8 mouse cellular contexts compared by ENCODE assay signal in the genomic region with DNA sequence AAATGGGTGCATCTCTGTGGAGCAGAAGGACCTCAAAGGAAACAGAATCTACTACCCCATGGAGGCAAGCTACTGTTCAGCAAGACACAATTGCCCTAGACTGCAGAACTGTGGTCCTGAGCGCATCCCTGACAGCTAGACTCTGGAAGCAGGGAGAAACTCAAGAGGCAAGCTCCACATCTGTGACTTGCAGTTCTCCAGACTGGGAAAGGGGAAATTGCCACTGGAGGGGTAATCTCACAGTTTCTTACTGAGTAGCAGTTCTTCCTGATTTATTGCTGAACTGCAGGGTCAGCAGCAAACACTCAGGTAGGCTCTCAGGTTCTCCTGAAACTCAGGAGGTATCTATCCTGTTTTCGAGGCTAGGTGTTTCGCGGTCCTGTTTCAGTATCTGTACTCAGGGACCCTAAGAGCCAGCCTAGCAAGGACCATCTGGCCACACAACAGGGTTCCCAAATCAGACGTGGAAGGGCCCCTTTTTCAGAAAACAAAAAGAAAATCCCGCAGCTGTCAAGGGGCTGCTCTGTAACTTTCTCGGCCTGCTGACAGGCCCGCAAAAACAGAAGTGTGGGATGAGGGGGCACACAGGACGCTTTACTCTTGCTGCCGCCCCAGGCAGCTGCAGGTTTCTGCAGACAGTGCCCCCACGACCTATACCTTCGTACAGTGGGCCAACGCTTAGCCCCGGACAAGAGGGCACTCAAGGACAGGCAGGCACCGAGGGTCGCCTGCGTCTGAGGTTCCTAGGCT. TPM values are rescaled to one million over a fixed set of nuclear protein-coding genes. Genes with fewer than 3 reads are reported as not detected.
DNase-seq lines count a peak whose midpoint lies in the region; ATAC-seq and TF ChIP-seq lines count a peak whose summit lies in the region.

No protein-coding gene starts in this region.

- no peak for TF ChIP-seq RAD21 in CH12.LX (IDR thresholded peaks at IDR 0.05; ENCODE audit: low read depth, low read length)

- H3K4me2 ChIP-seq in heart, embryonic 12.5 days, result peak overlapping the region; percentile 86
- peak overlapping the region; percentile 80 for H3K4me2 ChIP-seq in CH12.LX (ENCODE audit: insufficient read depth, low read depth, poor library complexity, severe bottlenecking)
- peak overlapping the region; percentile 81 for H3K4me2 ChIP-seq in limb, embryonic 12.5 days
- H3K4me2 ChIP-seq in neural tube, embryonic 15.5 days, result peak overlapping the region; percentile 81

- TF ChIP-seq EP300 in CH12.LX (IDR thresholded peaks at IDR 0.05; ENCODE audit: low read length), result no peak

- peaks cover 37% of the 10 kb centered on the region for H3K4me1 ChIP-seq in heart, embryonic 12.5 days (replicated peaks)
- peaks cover 11 to 46% of the 10 kb centered on the region in 2 experiments; a peak in 3 of 4 replicates for H3K4me1 ChIP-seq in CH12.LX (ENCODE audit: control insufficient read depth in 1 of 2, insufficient read depth in 2 of 2)
- peaks cover 25% of the 10 kb centered on the region for H3K4me1 ChIP-seq in limb, embryonic 12.5 days (replicated peaks)
- H3K4me1 ChIP-seq in neural tube, embryonic 15.5 days, result peaks cover 55% of the 10 kb centered on the region

- TF ChIP-seq CTCF in CH12.LX (conservative IDR thresholded peaks at IDR 0.05 in 1 of 2, IDR thresholded peaks at IDR 0.05 in 1 of 2; ENCODE audit: low read depth in 2 of 2, low read length in 2 of 2), result no peak

- no peaks in the 10 kb centered on the region for H3K9me3 ChIP-seq in heart, embryonic 12.5 days (replicated peaks)
- no peaks in the 10 kb centered on the region for H3K9me3 ChIP-seq in CH12.LX (replicated peaks; ENCODE audit: low read length)
- H3K9me3 ChIP-seq in limb, embryonic 12.5 days, result no peaks in the 10 kb centered on the region
- H3K9me3 ChIP-seq in neural tube, embryonic 15.5 days (replicated peaks), result no peaks in the 10 kb centered on the region

- dilution Hi-C loops in CH12.LX (cut with MboI; ENCODE audit: extremely low pct_ligation_motif_present, extremely low pct_unique_long_range_greater_than_20kb, low sequenced_read_pairs), result no loop called here

- H3K4me3 ChIP-seq in heart, embryonic 12.5 days, result peak overlapping the region; percentile 82
- H3K4me3 ChIP-seq in CH12.LX (replicated peaks in 1 of 3; ENCODE audit: low read depth in 2 of 3, low read length in 2 of 3, poor library complexity in 1 of 3), result peak overlapping the region; percentile 56 to 98 (median 59)
- H3K4me3 ChIP-seq in limb, embryonic 12.5 days (replicated peaks), result peak overlapping the region; percentile 82
- H3K4me3 ChIP-seq in neural tube, embryonic 15.5 days (replicated peaks), result peak overlapping the region; percentile 92

- H3K27ac ChIP-seq in heart, embryonic 12.5 days (ENCODE audit: poor library complexity, severe bottlenecking), result peak overlapping the region; percentile 83
- H3K27ac ChIP-seq in CH12.LX (ENCODE audit: insufficient read depth, low read depth), result 0 out of 2 replicates have a peak overlapping the region, but pooled peaks have one; percentile 3
- peak overlapping the region; percentile 87 for H3K27ac ChIP-seq in limb, embryonic 12.5 days
- peak overlapping the region; percentile 92 for H3K27ac ChIP-seq in neural tube, embryonic 15.5 days (replicated peaks)

- peak overlapping the region; percentile 85 for H3K9ac ChIP-seq in heart, embryonic 12.5 days
- H3K9ac ChIP-seq in CH12.LX (ENCODE audit: insufficient read depth, low read depth), result peak overlapping the region; percentile 89
- peak overlapping the region; percentile 91 for H3K9ac ChIP-seq in limb, embryonic 12.5 days (replicated peaks)
- peak overlapping the region; percentile 92 for H3K9ac ChIP-seq in neural tube, embryonic 15.5 days (replicated peaks)

- in situ Hi-C loops in CH12.LX (cut with MboI; ENCODE audit: low pct_ligation_motif_present, low pct_unique_long_range_greater_than_20kb, low sequenced_read_pairs), result no loop called here

- H3K79me2 ChIP-seq in CH12.LX (replicated peaks; ENCODE audit: control insufficient read depth, extremely low read depth, insufficient read depth, poor library complexity, severe bottlenecking), result peaks cover 4% of the 10 kb centered on the region

- no peaks in the 10 kb centered on the region for H3K27me3 ChIP-seq in heart, embryonic 12.5 days (replicated peaks)
- no peaks in the 10 kb centered on the region for H3K27me3 ChIP-seq in CH12.LX (replicated peaks)
- H3K27me3 ChIP-seq in limb, embryonic 12.5 days, result no peaks in the 10 kb centered on the region
- H3K27me3 ChIP-seq in neural tube, embryonic 15.5 days (replicated peaks), result no peaks in the 10 kb centered on the region

- no peak; the same call in 1 of the 2 replicates for ATAC-seq in heart, embryonic 12.5 days (ENCODE audit: insufficient number of reproducible peaks, low FRiP score)
- peak; percentile 36; the same call in 1 of the 2 replicates for ATAC-seq in erythroblast, adult 5-6 weeks (replicated peaks; ENCODE audit: low FRiP score, poor library complexity, severe bottlenecking)
- no peak for ATAC-seq in limb, embryonic 12.5 days (ENCODE audit: insufficient number of reproducible peaks, insufficient read depth, low FRiP score, low TSS enrichment, low read depth)
- peak; percentile 32 for ATAC-seq in neural tube, embryonic 15.5 days (ENCODE audit: low FRiP score)

- no peak for TF ChIP-seq POLR2A in CH12.LX (IDR thresholded peaks at IDR 0.05; ENCODE audit: low read depth, low read length)

- DNase-seq in heart, adult 8-10 months (ENCODE audit: low spot score), result no peak
- no peak for DNase-seq in CH12.LX (ENCODE audit: extremely low read depth)
- DNase-seq in testis, postnatal 10 days (ENCODE audit: low spot score), result no peak
- no peak for DNase-seq in layer of hippocampus, postnatal 36 days

- 12% methylated on average over 17 of the region's 17 CpGs for WGBS in heart, embryonic 12.5 days
- WGBS in limb, embryonic 12.5 days, result 13% methylated on average over 17 of the region's 17 CpGs
- 13% methylated on average over 17 of the region's 17 CpGs for WGBS in neural tube, embryonic 15.5 days

- H3K36me3 ChIP-seq in heart, embryonic 12.5 days, result peaks cover 11% of the 10 kb centered on the region
- H3K36me3 ChIP-seq in CH12.LX (replicated peaks in 1 of 2; ENCODE audit: control insufficient read depth in 1 of 2, insufficient read depth in 1 of 2, low read length in 1 of 2), result peaks cover 3 to 40% of the 10 kb centered on the region in 2 experiments
- peaks cover 10% of the 10 kb centered on the region for H3K36me3 ChIP-seq in limb, embryonic 12.5 days
- peaks cover 11% of the 10 kb centered on the region for H3K36me3 ChIP-seq in neural tube, embryonic 15.5 days

TF ChIP-seq in CH12.LX, 34 proteins besides CTCF, POLR2A, EP300 and RAD21 (continues in another document):
- no peak for TF ChIP-seq ETS1 (conservative IDR thresholded peaks at IDR 0.05; ENCODE audit: low read depth, low read length)

RNA-seq across cellular contexts. Expression of gene Capn15, which starts 0.9 kb away (rescaled TPM):
- polyA plus RNA-seq in heart, embryonic 12.5 days (2016; fragmentation: Nextera tagmentation; extraction: Ambion mirVana), result 16.9 and 18.0 TPM in 2 replicates
- 1 to 10 TPM; 5.4 to 8.1 (median 6.8) TPM for total RNA-seq in heart, adult 8-10 months (2022)
- total RNA-seq in CH12.LX (2012; rRNA removed) (6.0 and 7.5 TPM in 2 replicates), CH12.LX (2014; rRNA removed) (1.5 and 2.1 TPM in 2 replicates)
- polyA plus RNA-seq in CH12.LX (2012; ENCODE audit: insufficient read length, low read depth), result 11.4 and 11.5 TPM in 2 replicates
- 1.2 and 1.5 TPM in 2 replicates for total RNA-seq in erythroblast, adult 5-6 weeks (2015; ENCODE audit: low replicate concordance)
- total RNA-seq in erythroblast, adult 5-6 weeks (2017; ENCODE audit: low replicate concordance), result 1.4 and 2.4 TPM in 2 replicates
- polyA plus RNA-seq in limb, embryonic 12.5 days (2016; fragmentation: Nextera tagmentation; extraction: Ambion mirVana), result 32.8 and 33.9 TPM in 2 replicates
- 20.1 and 22.5 TPM in 2 replicates for polyA plus RNA-seq in neural tube, embryonic 15.5 days (2015; fragmentation: Nextera tagmentation; extraction: Ambion mirVana)
- total RNA-seq in layer of hippocampus, postnatal 36 days (2021), result 10 to 100 TPM; 52.5 to 60.2 TPM

RNA-seq across cellular contexts. Expression of gene A930017K11Rik, which starts 32.4 kb away (rescaled TPM):
- polyA plus RNA-seq in heart, embryonic 12.5 days (2016; fragmentation: Nextera tagmentation; extraction: Ambion mirVana), result 0.08 and 0.17 TPM in 2 replicates
- total RNA-seq in heart, adult 8-10 months (2022), result under 1 TPM; 0.24 to 0.85 (median 0.36) TPM
- total RNA-seq in CH12.LX (2012; rRNA removed), result not detected in 2 replicates
- total RNA-seq in CH12.LX (2014; rRNA removed), result not detected in 2 replicates
- polyA plus RNA-seq in CH12.LX (2012; ENCODE audit: insufficient read length, low read depth), result not detected in 2 replicates
- total RNA-seq in erythroblast, adult 5-6 weeks (2015; ENCODE audit: low replicate concordance), result not detected in 2 replicates
- total RNA-seq in erythroblast, adult 5-6 weeks (2017; ENCODE audit: low replicate concordance), result not detected in 2 replicates
- 0.10 and 0.27 TPM in 2 replicates for polyA plus RNA-seq in limb, embryonic 12.5 days (2016; fragmentation: Nextera tagmentation; extraction: Ambion mirVana)
- 0.24 TPM in 1 of 2 replicates, not detected in the other for polyA plus RNA-seq in neural tube, embryonic 15.5 days (2015; fragmentation: Nextera tagmentation; extraction: Ambion mirVana)
- under 1 TPM; 0.95 to 0.96 TPM for total RNA-seq in layer of hippocampus, postnatal 36 days (2021)

RNA-seq across cellular contexts. Expression of gene Nhlrc4, which starts 40.0 kb away (rescaled TPM):
- 0.36 and 1.2 TPM in 2 replicates for polyA plus RNA-seq in heart, embryonic 12.5 days (2016; fragmentation: Nextera tagmentation; extraction: Ambion mirVana)
- total RNA-seq in heart, adult 8-10 months (2022), result under 1 TPM in 1 of 4 experiments, not detected in 3; 0.41 TPM
- total RNA-seq in CH12.LX (2012; rRNA removed) (not detected in 2 replicates), CH12.LX (2014; rRNA removed) (not detected in 2 replicates)
- not detected in 2 replicates for polyA plus RNA-seq in CH12.LX (2012; ENCODE audit: insufficient read length, low read depth)
- 49.2 and 66.7 TPM in 2 replicates for total RNA-seq in erythroblast, adult 5-6 weeks (2015; ENCODE audit: low replicate concordance)
- 40.7 and 62.0 TPM in 2 replicates for total RNA-seq in erythroblast, adult 5-6 weeks (2017; ENCODE audit: low replicate concordance)
- polyA plus RNA-seq in limb, embryonic 12.5 days (2016; fragmentation: Nextera tagmentation; extraction: Ambion mirVana), result 0.13 and 0.74 TPM in 2 replicates
- polyA plus RNA-seq in neural tube, embryonic 15.5 days (2015; fragmentation: Nextera tagmentation; extraction: Ambion mirVana), result not detected in 2 replicates
- total RNA-seq in layer of hippocampus, postnatal 36 days (2021), result under 1 TPM; 0.17 to 0.61 TPM

RNA-seq across cellular contexts. Expression of gene Pigq, which starts 40.0 kb away (rescaled TPM):
- 69.8 and 72.1 TPM in 2 replicates for polyA plus RNA-seq in heart, embryonic 12.5 days (2016; fragmentation: Nextera tagmentation; extraction: Ambion mirVana)
- total RNA-seq in heart, adult 8-10 months (2022), result 10 to 100 TPM; 37.3 to 48.3 (median 47.8) TPM
- 28.1 and 29.2 TPM in 2 replicates for total RNA-seq in CH12.LX (2012; rRNA removed)
- total RNA-seq in CH12.LX (2014; rRNA removed), result 15.1 and 18.5 TPM in 2 replicates
- 75.0 and 97.2 TPM in 2 replicates for polyA plus RNA-seq in CH12.LX (2012; ENCODE audit: insufficient read length, low read depth)
- 1,336 and 1,664 TPM in 2 replicates for total RNA-seq in erythroblast, adult 5-6 weeks (2015; ENCODE audit: low replicate concordance)
- 1,480 and 1,728 TPM in 2 replicates for total RNA-seq in erythroblast, adult 5-6 weeks (2017; ENCODE audit: low replicate concordance)
- 47.3 and 52.4 TPM in 2 replicates for polyA plus RNA-seq in limb, embryonic 12.5 days (2016; fragmentation: Nextera tagmentation; extraction: Ambion mirVana)
- polyA plus RNA-seq in neural tube, embryonic 15.5 days (2015; fragmentation: Nextera tagmentation; extraction: Ambion mirVana), result 71.9 and 78.2 TPM in 2 replicates
- total RNA-seq in layer of hippocampus, postnatal 36 days (2021), result 100 to 1,000 TPM; 125 to 129 TPM

Comparison
In these comparisons a context has a peak if more than half of its experiments do, and no peak if none do; other contexts are left out.
1. ATAC-seq: peak in erythroblast, adult 5-6 weeks (single experiment) and neural tube, embryonic 15.5 days (single experiment); none in heart, embryonic 12.5 days (single experiment) and limb, embryonic 12.5 days (single experiment).
2. H3K27ac ChIP-seq: peak in every context shown above with its lines; median percentile 92 in neural tube, embryonic 15.5 days; 87 in limb, embryonic 12.5 days; 83 in heart, embryonic 12.5 days; 3 in CH12.LX.
3. RNA of gene Capn15, which starts 0.9 kb away (total RNA-seq): 52.5 to 60.2 TPM in layer of hippocampus, postnatal 36 days; 5.4 to 8.1 TPM in heart, adult 8-10 months, 1.5 to 7.5 TPM in CH12.LX and 1.2 to 2.4 TPM in erythroblast, adult 5-6 weeks; every median in the first group is over 4 times any median in the second.
4. RNA of gene Nhlrc4, which starts 40.0 kb away (total RNA-seq): 40.7 to 66.7 TPM in erythroblast, adult 5-6 weeks; 0.17 to 0.61 TPM in layer of hippocampus, postnatal 36 days, 0.41 TPM in heart, adult 8-10 months and not detected in CH12.LX; every median in the first group is over 10 times any median in the second.
5. Peak in every context shown above with its lines, with median percentiles within 50 percentile points of each other: H3K4me2 ChIP-seq, H3K4me3 ChIP-seq and H3K9ac ChIP-seq.